Mouse (Mus musculus) Patski (cell line): ENCODE data around the gene Pcdh9. TPM values are rescaled to one million over a fixed set of nuclear protein-coding genes. Genes with fewer than 3 reads are reported as not detected.

Experiments
- ATAC-seq: fragments of 100-300 bp; one replicate; pipeline ENCODE4 v1.8.0; 2021
- CTCF ChIA-PET: fragments of 350-600 bp; sonication (Branson Sonifier 250); formaldehyde crosslinking; loops from one replicate; lab custom pipeline; 2022; ENCODE audit warnings: inconsistent platforms; lab: Charles Lee
- POLR2A ChIA-PET: fragments of 350-600 bp; sonication (Branson Sonifier 250); formaldehyde crosslinking; loops from one replicate; lab custom pipeline; 2022; ENCODE audit warnings: antibody characterized with exemption, inconsistent platforms; lab: Charles Lee
- DNase-seq: peaks from one replicate; pipeline ENCODE4 v3.0.0-alpha.2; 2011; ENCODE audit warnings: low read depth, low spot score
- H3K27me3 ChIP-seq: fragments of 371-371 bp; one replicate; pipeline ENCODE4 v1.5.1; 2021
- CTCF ChIP-seq: fragments of 100-300 bp; IDR thresholded peaks from one replicate; pipeline ENCODE4 v1.5.1; 2021
- in situ Hi-C: fragments of 300-500 bp; cut with MboI; formaldehyde crosslinking; loops from 3 replicates; pipeline ENCODE4 v1.11.1; 2018; ENCODE audit warnings: low pct_unique_long_range_greater_than_20kb, mixed read lengths
- polyA plus RNA-seq: library from polyadenylated mRNA; unstranded; gene quantifications from one replicate; pipeline ENCODE4 v1.2.3, GENCODE M21; 2021

Gene Pcdh9
- polyA plus RNA-seq, 1 experiment from 2014 or later: not detected

GRCm38 (mm10) chr14:93009147-93010064 is 881.1 kb downstream of the Pcdh9 start:
- no peak for TF ChIP-seq CTCF
- in situ Hi-C loops: no loop called here
- ATAC-seq (peak; percentile 89), DNase-seq (peak; percentile 10)
- no peaks in the 10 kb centered on the region for H3K27me3 ChIP-seq
- ChIA-PET CTCF (no interaction called here), POLR2A (no interaction called here)
